Mouse (Mus musculus): Measurements from ENCODE around the gene Rsph14. TPM values are rescaled to one million over a fixed set of nuclear protein-coding genes. Genes with fewer than 3 reads are reported as not detected.
"Not testable (repeated sequence)": the region's sequence is repeated elsewhere in the genome, so short reads cannot be mapped to it uniquely, and the experiment has no call there.

Gene Rsph14
- polyA plus RNA-seq, 1 experiment from 2014 or later: 0.33 TPM

DNA sequence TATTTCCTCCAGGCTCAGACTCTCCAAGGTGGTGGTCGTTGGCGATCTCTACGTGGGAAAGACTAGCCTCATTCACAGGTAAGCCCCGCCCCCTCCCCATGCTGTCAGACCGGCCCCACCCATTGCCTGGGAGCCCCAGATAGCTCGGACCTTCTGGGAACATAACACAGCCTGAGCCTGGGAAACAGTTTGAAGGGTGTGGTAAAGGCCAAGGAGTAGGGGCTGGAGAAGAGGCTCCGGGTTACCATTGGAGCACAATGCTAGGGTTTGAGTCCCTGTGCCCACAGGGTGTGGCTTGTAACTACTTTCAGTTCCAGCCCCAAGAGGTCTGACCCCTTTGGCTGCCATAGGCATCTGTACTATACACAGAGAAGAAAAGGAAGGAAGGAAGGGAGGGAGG lies 12.1 kb upstream of the Rsph14 start:
- H3K4me3 ChIP-seq (ENCODE audit: low read depth, low read length): no peak overlapping the region
- H3K27me3 ChIP-seq (ENCODE audit: control insufficient read depth, insufficient read depth, low read length): no peaks in the 10 kb centered on the region
- no peak overlapping the region for H3K9ac ChIP-seq (replicated peaks; ENCODE audit: low read depth, low read length)
- H3K4me1 ChIP-seq (ENCODE audit: control insufficient read depth, insufficient read depth, low read length): no peaks in the 10 kb centered on the region
- no peak for ATAC-seq (ENCODE audit: low read depth)
- H3K27ac ChIP-seq (ENCODE audit: low read depth, low read length): no peak overlapping the region
- H3K9me3 ChIP-seq (ENCODE audit: control insufficient read depth, low read length): no peaks in the 10 kb centered on the region
- no peaks in the 10 kb centered on the region for H3K36me3 ChIP-seq (ENCODE audit: control insufficient read depth, insufficient read depth, low read length)
- H3K4me2 ChIP-seq (ENCODE audit: low read depth, low read length): no peak overlapping the region
- 44% methylated on average over 7 of the region's 7 CpGs for WGBS

GRCm38 (mm10) chr10:75042060-75042459 lies 9.7 kb upstream of the Rsph14 start:
- WGBS: 15% methylated on average over 1 of the region's 1 CpGs
- not testable (repeated sequence) for H3K9me3 ChIP-seq (ENCODE audit: control insufficient read depth, low read length); H3K4me1 ChIP-seq (ENCODE audit: control insufficient read depth, insufficient read depth, low read length); ATAC-seq (ENCODE audit: low read depth); H3K36me3 ChIP-seq (ENCODE audit: control insufficient read depth, insufficient read depth, low read length); H3K9ac ChIP-seq (replicated peaks; ENCODE audit: low read depth, low read length); H3K27me3 ChIP-seq (ENCODE audit: control insufficient read depth, insufficient read depth, low read length); H3K4me2 ChIP-seq (ENCODE audit: low read depth, low read length); H3K4me3 ChIP-seq (ENCODE audit: low read depth, low read length); H3K27ac ChIP-seq (ENCODE audit: low read depth, low read length)

- no peaks in the 10 kb centered on the region for H3K36me3 ChIP-seq (ENCODE audit: control insufficient read depth, insufficient read depth, low read length)
- peak within 1 kb of the TSS; percentile 82 for H3K27ac ChIP-seq (ENCODE audit: low read depth, low read length)
- peak within 1 kb of the TSS; percentile 76 for H3K4me2 ChIP-seq (ENCODE audit: low read depth, low read length)
- peak within 1 kb of the TSS; percentile 66 for H3K9ac ChIP-seq (replicated peaks; ENCODE audit: low read depth, low read length)
- WGBS: under 1% methylated on average over 36 of the region's 36 CpGs
- peak; percentile 94 for ATAC-seq (ENCODE audit: low read depth)
- H3K9me3 ChIP-seq (ENCODE audit: control insufficient read depth, low read length): no peaks in the 10 kb centered on the region
- peaks cover 23% of the 10 kb centered on the region for H3K4me1 ChIP-seq (ENCODE audit: control insufficient read depth, insufficient read depth, low read length)
- H3K27me3 ChIP-seq (ENCODE audit: control insufficient read depth, insufficient read depth, low read length): no peaks in the 10 kb centered on the region
- peak within 1 kb of the TSS; percentile 39 for H3K4me3 ChIP-seq (ENCODE audit: low read depth, low read length)
Measured at GRCm38 (mm10) chr10:75036883-75037379, 4.5 kb upstream of the Rsph14 start, which contains the start of gene Rab36. Gene Rab36 (plus strand): TSS chr10:75037058.

DNA sequence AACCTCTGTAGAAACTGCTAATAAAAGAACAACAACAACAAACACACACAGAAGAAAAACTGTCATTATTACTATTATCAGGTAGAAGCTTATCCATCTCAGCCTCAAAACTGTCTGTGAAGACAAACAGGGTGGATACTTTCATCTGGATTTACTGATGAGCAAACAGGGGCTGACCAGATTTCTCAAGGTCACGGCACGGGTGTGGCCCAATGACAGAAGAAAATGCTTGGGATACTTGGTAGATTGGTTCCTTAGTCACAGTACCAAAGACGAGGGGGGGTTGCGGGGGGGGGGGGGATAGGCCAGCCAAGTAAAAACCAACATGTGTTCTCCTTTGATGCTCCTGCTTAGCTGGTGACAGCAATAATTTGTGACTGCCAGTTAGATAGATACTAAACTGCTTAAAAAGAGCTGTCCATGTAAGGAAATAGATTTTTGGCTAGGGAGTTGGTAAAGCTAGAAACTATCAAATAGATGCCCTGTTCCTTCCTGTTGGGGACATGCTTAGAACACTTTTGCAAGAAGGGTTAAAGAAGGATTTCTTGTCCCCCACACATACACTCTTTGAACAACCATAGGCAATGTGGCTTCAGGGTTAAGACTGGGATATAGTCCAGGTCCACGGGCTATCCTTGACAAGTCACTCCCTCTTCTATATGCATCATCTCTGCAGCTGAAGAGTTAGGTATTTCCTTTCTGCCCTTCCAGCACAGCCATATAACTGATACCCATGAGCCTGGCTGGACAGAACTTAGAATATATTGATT lies 856 bp downstream of the Rsph14 start:
- Histone ChIP-seq H3K9me3 (ENCODE audit: control insufficient read depth, low read length) (no peaks in the 10 kb centered on the region), H3K4me1 (ENCODE audit: control insufficient read depth, insufficient read depth, low read length) (peaks cover 17% of the 10 kb centered on the region), H3K27me3 (ENCODE audit: control insufficient read depth, insufficient read depth, low read length) (no peaks in the 10 kb centered on the region), H3K4me3 (ENCODE audit: low read depth, low read length) (no peak overlapping the region), H3K9ac (replicated peaks; ENCODE audit: low read depth, low read length) (no peak overlapping the region), H3K4me2 (ENCODE audit: low read depth, low read length) (no peak overlapping the region), H3K27ac (ENCODE audit: low read depth, low read length) (no peak overlapping the region), H3K36me3 (ENCODE audit: control insufficient read depth, insufficient read depth, low read length) (no peaks in the 10 kb centered on the region)
- 63% methylated on average over 5 of the region's 5 CpGs for WGBS
- no peak for ATAC-seq (ENCODE audit: low read depth)

DNA sequence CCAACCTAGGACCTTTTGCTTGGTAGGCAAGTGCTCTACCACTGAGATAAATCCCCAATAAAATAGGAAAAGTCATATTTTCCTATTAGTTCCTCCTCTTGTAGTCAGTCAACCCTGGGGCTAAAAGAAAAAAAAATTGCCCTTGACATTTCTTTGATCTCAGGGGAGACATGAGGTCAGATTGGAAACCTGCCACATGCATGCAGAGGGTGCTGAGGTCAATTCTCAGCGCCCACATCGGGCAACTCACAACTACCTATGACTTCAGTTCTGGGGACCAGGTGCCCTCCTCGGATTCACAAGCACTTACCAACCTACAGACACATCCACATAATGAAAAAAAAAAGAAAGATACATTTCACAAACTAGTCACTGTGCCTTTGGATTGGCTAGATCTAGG lies 2.2 kb downstream of the Rsph14 start:
- Histone ChIP-seq H3K27me3 (ENCODE audit: control insufficient read depth, insufficient read depth, low read length) (no peaks in the 10 kb centered on the region), H3K4me2 (ENCODE audit: low read depth, low read length) (no peak overlapping the region), H3K4me3 (ENCODE audit: low read depth, low read length) (no peak overlapping the region), H3K27ac (ENCODE audit: low read depth, low read length) (no peak overlapping the region), H3K9me3 (ENCODE audit: control insufficient read depth, low read length) (no peaks in the 10 kb centered on the region), H3K36me3 (ENCODE audit: control insufficient read depth, insufficient read depth, low read length) (no peaks in the 10 kb centered on the region), H3K4me1 (ENCODE audit: control insufficient read depth, insufficient read depth, low read length) (peaks cover 11% of the 10 kb centered on the region), H3K9ac (replicated peaks; ENCODE audit: low read depth, low read length) (no peak overlapping the region)
- 87% methylated on average over 3 of the region's 3 CpGs for WGBS
- ATAC-seq (ENCODE audit: low read depth): no peak

DNA sequence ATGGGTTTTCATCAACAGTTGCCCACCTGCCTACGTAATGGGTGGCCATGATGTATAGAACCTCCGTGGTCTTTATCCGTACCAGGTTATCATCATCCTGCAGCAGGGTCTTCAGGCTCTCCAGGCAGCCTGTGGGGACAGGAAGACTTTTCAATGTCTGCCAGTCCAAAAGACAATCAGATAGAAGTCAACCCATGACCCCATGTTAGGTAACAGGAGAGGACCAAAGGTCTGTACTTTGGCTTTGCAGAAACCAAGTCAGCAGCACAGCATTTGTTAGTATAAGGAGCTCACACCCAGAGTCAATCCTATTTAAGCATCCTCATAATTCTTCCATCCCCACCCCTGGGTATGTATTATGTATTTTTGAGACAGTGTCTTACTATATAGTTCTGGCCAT lies 2.7 kb downstream of the Rsph14 start:
- no peak overlapping the region for H3K4me2 ChIP-seq (ENCODE audit: low read depth, low read length)
- H3K9ac ChIP-seq (replicated peaks; ENCODE audit: low read depth, low read length): no peak overlapping the region
- whole genome bisulfite sequencing: 93% methylated on average over 3 of the region's 3 CpGs
- H3K9me3 ChIP-seq (ENCODE audit: control insufficient read depth, low read length): no peaks in the 10 kb centered on the region
- no peak overlapping the region for H3K27ac ChIP-seq (ENCODE audit: low read depth, low read length)
- H3K4me1 ChIP-seq (ENCODE audit: control insufficient read depth, insufficient read depth, low read length): peaks cover 11% of the 10 kb centered on the region
- H3K36me3 ChIP-seq (ENCODE audit: control insufficient read depth, insufficient read depth, low read length): no peaks in the 10 kb centered on the region
- ATAC-seq (ENCODE audit: low read depth): no peak
- H3K4me3 ChIP-seq (ENCODE audit: low read depth, low read length): no peak overlapping the region
- H3K27me3 ChIP-seq (ENCODE audit: control insufficient read depth, insufficient read depth, low read length): no peaks in the 10 kb centered on the region

GRCm38 (mm10) chr10:75028743-75029142 lies 3.6 kb downstream of the Rsph14 start:
- H3K4me3 ChIP-seq (ENCODE audit: low read depth, low read length): no peak overlapping the region
- H3K9me3 ChIP-seq (ENCODE audit: control insufficient read depth, low read length): no peaks in the 10 kb centered on the region
- H3K27me3 ChIP-seq (ENCODE audit: control insufficient read depth, insufficient read depth, low read length): no peaks in the 10 kb centered on the region
- 87% methylated on average over 8 of the region's 8 CpGs for WGBS
- H3K36me3 ChIP-seq (ENCODE audit: control insufficient read depth, insufficient read depth, low read length): no peaks in the 10 kb centered on the region
- no peak for ATAC-seq (ENCODE audit: low read depth)
- no peak overlapping the region for H3K9ac ChIP-seq (replicated peaks; ENCODE audit: low read depth, low read length)
- no peak overlapping the region for H3K4me2 ChIP-seq (ENCODE audit: low read depth, low read length)
- peaks cover 11% of the 10 kb centered on the region for H3K4me1 ChIP-seq (ENCODE audit: control insufficient read depth, insufficient read depth, low read length)
- no peak overlapping the region for H3K27ac ChIP-seq (ENCODE audit: low read depth, low read length)

DNA sequence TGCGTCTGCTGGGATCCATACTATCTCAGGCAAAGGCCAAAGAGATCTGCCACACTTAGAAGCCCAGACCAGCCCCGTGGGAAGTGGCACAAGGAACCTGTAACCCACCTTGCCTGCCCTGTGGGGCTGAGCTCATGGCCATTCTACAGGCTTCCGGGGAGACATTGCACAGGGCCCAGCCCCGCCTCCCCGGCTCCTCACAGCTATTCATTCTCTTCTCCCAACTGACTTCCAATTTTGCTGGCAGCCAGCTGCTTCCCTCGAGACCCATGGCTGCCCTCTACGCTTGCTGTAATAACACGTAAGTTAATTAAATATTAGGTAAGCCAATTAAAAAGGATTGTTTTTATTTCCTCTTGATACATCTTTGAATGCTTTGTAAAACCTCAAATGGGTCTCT lies 5.9 kb downstream of the Rsph14 start:
- ATAC-seq (ENCODE audit: low read depth): peak; percentile 51; the same call in 1 of the 2 replicates
- Histone ChIP-seq H3K4me2 (ENCODE audit: low read depth, low read length) (no peak overlapping the region), H3K9me3 (ENCODE audit: control insufficient read depth, low read length) (no peaks in the 10 kb centered on the region), H3K9ac (replicated peaks; ENCODE audit: low read depth, low read length) (no peak overlapping the region), H3K4me3 (ENCODE audit: low read depth, low read length) (no peak overlapping the region), H3K27me3 (ENCODE audit: control insufficient read depth, insufficient read depth, low read length) (no peaks in the 10 kb centered on the region), H3K36me3 (ENCODE audit: control insufficient read depth, insufficient read depth, low read length) (no peaks in the 10 kb centered on the region), H3K27ac (ENCODE audit: low read depth, low read length) (no peak overlapping the region), H3K4me1 (ENCODE audit: control insufficient read depth, insufficient read depth, low read length) (no peaks in the 10 kb centered on the region)
- 42% methylated on average over 8 of the region's 8 CpGs for WGBS

GRCm38 (mm10) chr10:75021138-75021537 lies 11.2 kb downstream of the Rsph14 start:
- Histone ChIP-seq H3K4me3 (ENCODE audit: low read depth, low read length) (no peak overlapping the region), H3K4me2 (ENCODE audit: low read depth, low read length) (no peak overlapping the region), H3K36me3 (ENCODE audit: control insufficient read depth, insufficient read depth, low read length) (no peaks in the 10 kb centered on the region), H3K4me1 (ENCODE audit: control insufficient read depth, insufficient read depth, low read length) (no peaks in the 10 kb centered on the region), H3K9me3 (ENCODE audit: control insufficient read depth, low read length) (no peaks in the 10 kb centered on the region), H3K9ac (replicated peaks; ENCODE audit: low read depth, low read length) (no peak overlapping the region), H3K27ac (ENCODE audit: low read depth, low read length) (no peak overlapping the region), H3K27me3 (ENCODE audit: control insufficient read depth, insufficient read depth, low read length) (no peaks in the 10 kb centered on the region)
- 7% methylated on average over 6 of the region's 6 CpGs for WGBS
- peak; percentile 52; the same call in 1 of the 2 replicates for ATAC-seq (ENCODE audit: low read depth)

Data from neural tube, embryonic 14.5 days (tissue).